Comparison of ENCODE assay signal across 10 mouse cellular contexts in the genomic region with DNA sequence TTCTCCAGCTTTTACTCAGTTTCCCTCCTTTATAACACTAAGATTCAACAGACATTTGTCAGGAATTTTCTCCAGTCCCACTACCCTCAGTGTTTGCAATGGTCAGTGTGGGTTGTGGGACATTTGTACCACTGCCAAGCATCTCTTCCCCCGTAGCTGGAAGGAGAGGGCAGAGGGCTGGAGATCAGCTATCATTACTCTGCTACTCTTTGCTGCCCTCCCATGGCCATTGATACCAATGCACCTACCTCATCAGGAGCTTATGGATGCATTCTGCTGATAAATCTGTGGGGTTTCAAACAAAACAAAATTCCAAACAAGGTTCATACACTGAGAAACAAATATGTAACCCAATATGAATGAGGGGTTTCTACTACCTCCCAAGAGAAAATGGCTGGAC. TPM values are rescaled to one million over a fixed set of nuclear protein-coding genes. Genes with fewer than 3 reads are reported as not detected.
DNase-seq lines count a peak whose midpoint lies in the region; ATAC-seq and TF ChIP-seq lines count a peak whose summit lies in the region.
"Had no signal": no experiment of that assay in that cellular context is flagged by ENCODE, and none has a peak within 500 bp of the region (broad histone marks: within the 10 kb centered on the region; RNA-seq: fewer than 3 reads in every experiment).

No protein-coding gene starts in this region.

- no peak for TF ChIP-seq CTCF in thymus, adult 2 months (IDR thresholded peaks at IDR 0.05; ENCODE audit: borderline replicate concordance, control insufficient read depth, extremely low read depth, insufficient read depth, low read length, poor library complexity)
- peak; percentile 74; the same call in 1 of the 2 replicates for TF ChIP-seq CTCF in brain, embryonic 14.5 days (IDR thresholded peaks at IDR 0.05; ENCODE audit: borderline replicate concordance, extremely low read depth, insufficient read depth, insufficient read length)

- ATAC-seq in forebrain, embryonic 12.5 days (ENCODE audit: low FRiP score): peak; percentile 55; the same call in 1 of the 2 replicates
- peak; percentile 52; the same call in 1 of the 2 replicates for ATAC-seq in kidney, embryonic 14.5 days (ENCODE audit: low FRiP score, low TSS enrichment)
- no peak for ATAC-seq in limb, embryonic 14.5 days (ENCODE audit: low FRiP score, low read depth)
- peak; percentile 63; the same call in 1 of the 2 replicates for ATAC-seq in neural tube, embryonic 13.5 days (ENCODE audit: low read depth)

- H3K4me1 ChIP-seq in thymus, adult 2 months (replicated peaks; ENCODE audit: control insufficient read depth, insufficient read depth, low read length): no peaks in the 10 kb centered on the region
- no peaks in the 10 kb centered on the region for H3K4me1 ChIP-seq in forebrain, embryonic 12.5 days
- H3K4me1 ChIP-seq in kidney, embryonic 14.5 days (ENCODE audit: control insufficient read depth, insufficient read depth, low read length): no peaks in the 10 kb centered on the region
- no peaks in the 10 kb centered on the region for H3K4me1 ChIP-seq in limb, embryonic 14.5 days (ENCODE audit: control insufficient read depth, insufficient read depth, low read length)
- no peaks in the 10 kb centered on the region for H3K4me1 ChIP-seq in neural tube, embryonic 13.5 days (replicated peaks)
- H3K4me1 ChIP-seq: embryonic facial prominence, embryonic 13.5 days; megakaryocyte, embryonic 14.5 days had no signal

- H3K9me3 ChIP-seq in forebrain, embryonic 12.5 days: no peaks in the 10 kb centered on the region
- 0 out of 2 replicates have a peak, but pooled peaks cover 1% of the 10 kb centered on the region for H3K9me3 ChIP-seq in kidney, embryonic 14.5 days (ENCODE audit: control insufficient read depth, low read length)
- no peaks in the 10 kb centered on the region for H3K9me3 ChIP-seq in limb, embryonic 14.5 days (ENCODE audit: control insufficient read depth, low read length)
- H3K9me3 ChIP-seq in neural tube, embryonic 13.5 days: no peaks in the 10 kb centered on the region
- H3K9me3 ChIP-seq: megakaryocyte, embryonic 14.5 days had no signal

- H3K36me3 ChIP-seq in thymus, adult 2 months (ENCODE audit: control insufficient read depth, insufficient read depth, low read length): no peaks in the 10 kb centered on the region
- H3K36me3 ChIP-seq in forebrain, embryonic 12.5 days (replicated peaks): no peaks in the 10 kb centered on the region
- H3K36me3 ChIP-seq in kidney, embryonic 14.5 days (ENCODE audit: control insufficient read depth, insufficient read depth, low read length): no peaks in the 10 kb centered on the region
- no peaks in the 10 kb centered on the region for H3K36me3 ChIP-seq in limb, embryonic 14.5 days (ENCODE audit: control insufficient read depth, insufficient read depth, low read length)
- no peaks in the 10 kb centered on the region for H3K36me3 ChIP-seq in neural tube, embryonic 13.5 days
- H3K36me3 ChIP-seq: embryonic facial prominence, embryonic 13.5 days had no signal

- H3K4me2 ChIP-seq in forebrain, embryonic 12.5 days: no peak overlapping the region
- H3K4me2 ChIP-seq in kidney, embryonic 14.5 days (replicated peaks; ENCODE audit: low read depth, low read length): no peak overlapping the region
- H3K4me2 ChIP-seq in limb, embryonic 14.5 days (replicated peaks; ENCODE audit: low read depth, low read length, severe bottlenecking): no peak overlapping the region
- no peak overlapping the region for H3K4me2 ChIP-seq in neural tube, embryonic 13.5 days
- H3K4me2 ChIP-seq: embryonic facial prominence, embryonic 13.5 days had no signal

- TF ChIP-seq POLR2A in thymus, adult 2 months (IDR thresholded peaks at IDR 0.05; ENCODE audit: control insufficient read depth, extremely low read depth, insufficient read depth, low read length, poor library complexity): no peak
- TF ChIP-seq POLR2A in brain, embryonic 14.5 days (IDR thresholded peaks at IDR 0.05; ENCODE audit: borderline replicate concordance, extremely low read depth, insufficient read depth, insufficient read length, poor library complexity, severe bottlenecking): no peak
- no peak for TF ChIP-seq POLR2A in limb, embryonic 14.5 days (IDR thresholded peaks at IDR 0.05; ENCODE audit: borderline replicate concordance, extremely low read depth, insufficient read depth, insufficient read length)

- H3K27ac ChIP-seq in thymus, adult 2 months (ENCODE audit: control insufficient read depth, insufficient read depth, low read length): no peak overlapping the region
- no peak overlapping the region for H3K27ac ChIP-seq in forebrain, embryonic 12.5 days
- H3K27ac ChIP-seq in kidney, embryonic 14.5 days (ENCODE audit: low read depth, low read length): no peak overlapping the region
- H3K27ac ChIP-seq in limb, embryonic 14.5 days (replicated peaks; ENCODE audit: low read depth, low read length): no peak overlapping the region
- H3K27ac ChIP-seq in neural tube, embryonic 13.5 days (replicated peaks): no peak overlapping the region
- H3K27ac ChIP-seq: embryonic facial prominence, embryonic 13.5 days had no signal

- H3K27me3 ChIP-seq in thymus, adult 2 months (ENCODE audit: control insufficient read depth, insufficient read depth, low read length): no peaks in the 10 kb centered on the region
- H3K27me3 ChIP-seq in forebrain, embryonic 12.5 days: no peaks in the 10 kb centered on the region
- no peaks in the 10 kb centered on the region for H3K27me3 ChIP-seq in kidney, embryonic 14.5 days (ENCODE audit: control insufficient read depth, insufficient read depth, low read length)
- no peaks in the 10 kb centered on the region for H3K27me3 ChIP-seq in limb, embryonic 14.5 days (ENCODE audit: control insufficient read depth, insufficient read depth, low read length)
- H3K27me3 ChIP-seq in neural tube, embryonic 13.5 days: no peaks in the 10 kb centered on the region
- H3K27me3 ChIP-seq: embryonic facial prominence, embryonic 13.5 days; megakaryocyte, embryonic 14.5 days had no signal

- peak; percentile 3 for DNase-seq in thymus, adult 2 months
- DNase-seq in thymus, adult 18-20 months: no peak
- peak; percentile 68 for DNase-seq in brain, embryonic 14.5 days (ENCODE audit: low read depth)
- peak; percentile 77 for DNase-seq in limb, embryonic 14.5 days (ENCODE audit: low spot score)
- no peak for DNase-seq in T-cell, adult 2 months (ENCODE audit: low spot score)

- H3K4me3 ChIP-seq in thymus, adult 2 months (ENCODE audit: control insufficient read depth, insufficient read depth, low read length): no peak overlapping the region
- H3K4me3 ChIP-seq in forebrain, embryonic 12.5 days (replicated peaks): no peak overlapping the region
- H3K4me3 ChIP-seq in kidney, embryonic 14.5 days (ENCODE audit: low read length): no peak overlapping the region
- H3K4me3 ChIP-seq in limb, embryonic 14.5 days (replicated peaks; ENCODE audit: low read length): no peak overlapping the region
- no peak overlapping the region for H3K4me3 ChIP-seq in neural tube, embryonic 13.5 days
- H3K4me3 ChIP-seq: embryonic facial prominence, embryonic 13.5 days; megakaryocyte, embryonic 14.5 days had no signal

- no peak overlapping the region for H3K9ac ChIP-seq in forebrain, embryonic 12.5 days
- no peak overlapping the region for H3K9ac ChIP-seq in kidney, embryonic 14.5 days (ENCODE audit: low read depth, low read length)
- no peak overlapping the region for H3K9ac ChIP-seq in limb, embryonic 14.5 days (ENCODE audit: low read depth, low read length, severe bottlenecking)
- no peak overlapping the region for H3K9ac ChIP-seq in neural tube, embryonic 13.5 days
- H3K9ac ChIP-seq: embryonic facial prominence, embryonic 13.5 days had no signal

- 10% methylated on average over 1 of the region's 1 CpGs for WGBS in thymus, adult 2 months
- 23% methylated on average over 1 of the region's 1 CpGs for WGBS in forebrain, embryonic 12.5 days
- WGBS in kidney, embryonic 14.5 days: 15% methylated on average over 1 of the region's 1 CpGs
- WGBS in limb, embryonic 14.5 days: 6% methylated on average over 1 of the region's 1 CpGs
- WGBS in neural tube, embryonic 13.5 days: 14% methylated on average over 1 of the region's 1 CpGs

RNA-seq across cellular contexts. Expression of a gene that starts 40.9 kb away (rescaled TPM):
- polyA plus RNA-seq in thymus, adult 2 months (2012; rRNA removed): 2.7 and 4.2 TPM in 2 replicates
- 2.0 and 2.3 TPM in 2 replicates for polyA plus RNA-seq in brain, embryonic 14.5 days (2012; rRNA removed)
- 4.1 and 5.7 TPM in 2 replicates for polyA plus RNA-seq in forebrain, embryonic 12.5 days (2016; fragmentation: Nextera tagmentation; extraction: Ambion mirVana)
- polyA plus RNA-seq in kidney, embryonic 14.5 days (2014; fragmentation: Nextera tagmentation; extraction: Ambion mirVana): 17.5 and 24.8 TPM in 2 replicates
- 23.0 and 23.9 TPM in 2 replicates for polyA plus RNA-seq in limb, embryonic 14.5 days (2012; rRNA removed)
- polyA plus RNA-seq in limb, embryonic 14.5 days (2014; fragmentation: Nextera tagmentation; extraction: Ambion mirVana): 38.5 and 40.4 TPM in 2 replicates
- 4.4 and 5.7 TPM in 2 replicates for polyA plus RNA-seq in neural tube, embryonic 13.5 days (2015; fragmentation: Nextera tagmentation; extraction: Ambion mirVana)

Comparison
In these comparisons a context has a peak if more than half of its experiments do, and no peak if none do; other contexts are left out.
1. DNase-seq: peak in thymus, adult 2 months (single experiment), brain, embryonic 14.5 days (single experiment) and limb, embryonic 14.5 days (single experiment); none in thymus, adult 18-20 months (0 of 2) and T-cell, adult 2 months (single experiment).